Mouse (Mus musculus) common myeloid progenitor, adult 5-6 weeks (primary cell): Measurements from ENCODE around the gene Tmed6. TPM values are rescaled to one million over a fixed set of nuclear protein-coding genes. Genes with fewer than 3 reads are reported as not detected.
"Not testable (repeated sequence)": the region's sequence is repeated elsewhere in the genome, so short reads cannot be mapped to it uniquely, and the experiment has no call there.

Source experiments
- ATAC-seq: replicated peaks from 2 replicates; pipeline ENCODE4 v1.8.0; 2016; ENCODE audit warnings: low read depth, mild to moderate bottlenecking, moderate TSS enrichment, inconsistent platforms; ENCODE audit not compliant: poor library complexity, severe bottlenecking
- total RNA-seq: library from RNA; stranded (forward); fragments of 200-1000, 187-1606 nt; gene quantifications from 2 replicates; pipeline ENCODE4 v1.2.3, GENCODE M21; 2017

Gene Tmed6
- total RNA-seq, 1 experiment from 2014 or later: not detected

DNA sequence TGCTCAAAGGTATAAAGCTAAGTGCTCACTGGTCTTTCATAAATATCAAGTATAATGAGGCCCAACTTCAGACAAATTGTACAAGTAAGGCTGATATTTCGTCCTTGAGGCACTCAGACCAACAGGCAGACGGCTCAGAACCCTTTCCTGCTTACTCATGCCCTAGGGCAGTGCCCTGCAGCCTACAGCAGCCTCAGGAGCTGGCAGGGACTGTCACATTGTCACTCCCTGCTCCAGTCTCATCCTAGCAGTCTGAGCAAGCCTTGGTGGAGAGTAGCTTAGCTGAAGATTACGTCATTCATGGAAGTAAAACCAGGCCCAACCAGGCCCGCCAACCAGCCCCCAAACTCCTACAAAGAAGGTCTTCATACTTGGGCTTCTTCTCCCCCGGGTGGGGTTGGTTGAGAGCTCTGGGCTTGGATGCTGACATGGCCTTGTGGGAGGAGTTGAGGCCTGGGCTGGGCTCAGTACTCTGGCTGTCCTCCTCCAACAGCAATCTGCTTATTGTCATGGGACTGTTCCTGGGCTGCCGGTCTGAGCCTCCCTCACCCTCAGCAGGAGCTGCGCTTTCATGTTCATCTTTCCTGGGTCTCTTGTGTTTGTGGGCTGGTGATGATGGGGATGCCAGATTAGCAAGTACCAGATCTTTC, 10.9 kb upstream of the Tmed6 start:
- no peak for ATAC-seq

DNA sequence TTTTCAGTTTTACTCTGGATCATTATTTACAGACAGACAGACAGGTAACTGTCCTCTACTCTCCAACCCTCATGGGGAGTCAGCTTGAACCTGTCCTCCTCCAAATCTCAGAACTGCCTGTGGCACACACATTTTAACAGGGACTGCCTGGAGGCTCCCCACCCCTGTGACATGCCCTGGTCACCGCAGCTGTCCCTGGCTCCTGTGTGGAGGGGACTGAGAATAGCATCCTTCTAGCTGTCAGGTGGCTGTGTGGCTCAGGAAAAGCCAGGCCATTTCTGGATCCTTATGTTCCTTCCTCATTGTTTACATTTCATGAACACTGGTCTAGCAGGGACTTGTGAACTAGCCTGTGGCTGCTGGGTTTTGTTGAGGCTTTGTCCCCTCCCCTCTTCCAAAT, 8.7 kb upstream of the Tmed6 start:
- no peak for ATAC-seq

DNA sequence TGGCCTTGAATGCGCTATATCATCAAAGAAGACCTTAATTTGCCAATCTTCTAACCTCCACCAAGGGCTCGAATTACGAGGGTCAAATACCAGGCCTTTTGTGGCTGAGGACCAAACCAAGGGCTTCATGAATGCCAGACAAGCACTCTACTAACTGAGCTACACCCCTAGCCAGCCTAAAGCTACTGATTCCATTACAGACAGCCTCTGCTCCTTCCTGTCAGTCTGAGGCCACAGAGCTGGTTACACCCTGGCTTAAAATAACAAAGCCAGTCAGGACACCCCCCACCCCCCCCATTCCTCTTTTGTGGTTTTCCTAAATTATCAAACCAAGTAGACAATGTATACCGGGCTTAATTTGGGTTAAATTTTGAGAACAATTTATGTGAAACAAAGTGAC, 8.3 kb upstream of the Tmed6 start:
- peak; percentile 60 for ATAC-seq

DNA sequence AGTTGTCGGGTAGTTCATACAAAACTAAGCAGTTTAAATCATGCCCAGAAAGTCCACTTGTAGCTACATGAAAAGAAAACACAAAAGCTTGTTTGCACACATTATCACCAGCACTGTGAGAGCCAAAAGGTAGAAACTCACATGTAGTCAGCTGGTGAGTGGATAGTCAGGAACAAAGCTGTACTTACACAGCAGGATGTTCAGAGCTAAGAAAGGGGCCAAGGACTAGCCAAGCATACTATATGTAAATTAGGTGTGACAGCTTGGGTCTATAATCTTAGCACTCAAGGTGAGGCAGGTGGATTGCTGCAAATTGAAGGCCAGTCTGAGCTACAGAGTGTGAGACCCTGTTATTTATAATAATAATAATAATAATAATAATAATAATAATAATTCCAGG, 2.8 kb downstream of the Tmed6 start:
- no peak for ATAC-seq

DNA sequence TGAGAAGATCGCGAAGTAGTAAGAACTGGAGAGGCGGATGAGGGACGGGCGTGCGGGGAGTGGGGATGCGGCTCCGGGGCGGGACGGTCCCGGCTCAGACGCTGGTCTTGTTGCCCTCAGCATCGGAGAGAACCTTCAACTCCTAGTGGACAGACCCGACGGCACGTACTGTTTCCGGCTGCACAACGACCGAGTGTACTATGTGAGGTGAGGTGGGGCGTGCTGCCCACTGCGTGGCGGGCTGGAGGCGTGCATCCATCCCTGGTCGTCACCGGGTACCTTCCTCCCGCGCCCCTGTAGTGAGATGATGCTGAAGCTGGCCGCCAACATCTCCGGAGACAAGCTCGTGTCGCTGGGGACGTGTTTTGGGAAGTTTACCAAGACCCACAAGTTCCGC, 8.5 kb downstream of the Tmed6 start:
- peak; percentile 61 for ATAC-seq

DNA sequence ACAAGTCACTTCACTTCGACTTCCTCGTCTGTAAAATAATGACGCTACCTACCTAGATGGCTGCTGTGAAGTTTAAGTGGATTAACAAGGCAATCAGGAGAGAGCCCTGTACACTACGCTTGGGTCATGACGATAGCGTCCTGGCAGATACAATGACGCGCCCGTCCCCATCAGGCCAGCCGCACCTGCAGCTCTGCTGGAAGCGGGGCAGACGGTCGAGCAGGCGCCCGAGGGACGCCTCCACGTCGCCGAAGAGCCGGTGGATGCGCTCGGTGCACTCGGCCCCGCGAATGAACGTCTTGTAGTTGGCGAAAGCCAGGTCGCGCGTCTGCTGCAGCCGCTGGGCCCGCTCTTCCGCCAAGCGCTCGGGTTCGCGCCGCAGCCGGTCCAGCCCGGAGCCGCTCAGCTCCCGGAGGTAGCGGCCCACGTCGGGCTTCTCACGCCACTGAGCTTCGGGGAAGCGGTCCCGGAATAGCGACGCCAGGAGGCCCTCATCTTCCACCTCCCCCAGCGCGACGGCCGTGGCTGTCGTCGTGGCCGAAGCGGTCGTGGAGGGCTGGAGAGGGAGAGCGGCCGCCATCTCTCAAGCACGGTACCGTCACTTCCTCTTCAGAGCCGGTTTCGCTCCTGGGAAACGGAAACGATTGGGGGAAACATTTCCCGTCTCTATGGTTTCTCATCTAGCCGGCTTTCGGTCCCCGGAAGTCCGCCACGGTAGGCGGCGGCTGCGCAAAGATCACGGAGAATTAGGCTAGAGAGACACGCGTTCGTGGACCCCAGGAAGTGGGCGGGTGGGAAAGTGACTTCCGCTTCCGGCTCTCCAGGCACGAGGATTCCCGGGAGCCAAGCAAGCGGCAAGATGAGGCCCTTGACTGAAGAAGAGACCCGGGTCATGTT, 9.1 kb downstream of the Tmed6 start, which contains the start of the genes Cog8 and Nip7:
Gene Cog8 (minus strand): TSS at position 614 of the 897 bp plus-strand sequence.
Gene Nip7 (plus strand): TSS at position 802 of the 897 bp plus-strand sequence.
- peak; percentile 93 for ATAC-seq

DNA sequence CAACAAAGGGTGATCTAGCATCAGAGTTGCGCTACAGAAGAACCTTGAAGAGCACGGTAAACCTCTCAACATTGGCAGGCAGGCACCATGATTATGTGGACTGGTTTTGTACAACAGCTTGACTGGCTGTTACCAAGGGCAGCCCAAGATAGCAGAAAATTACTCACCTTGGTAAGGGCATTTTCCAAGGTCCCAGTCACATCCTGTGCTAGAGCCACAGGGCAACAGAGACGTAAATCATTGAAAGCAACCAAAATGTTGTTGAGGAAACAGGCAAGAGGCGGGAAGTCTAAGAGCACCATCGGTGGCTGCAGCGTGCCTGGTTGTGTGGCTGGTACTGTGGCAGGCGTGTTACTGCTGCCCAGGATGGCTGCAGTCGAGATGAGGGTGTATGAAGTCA, 13.4 kb downstream of the Tmed6 start:
- ATAC-seq: no peak

DNA sequence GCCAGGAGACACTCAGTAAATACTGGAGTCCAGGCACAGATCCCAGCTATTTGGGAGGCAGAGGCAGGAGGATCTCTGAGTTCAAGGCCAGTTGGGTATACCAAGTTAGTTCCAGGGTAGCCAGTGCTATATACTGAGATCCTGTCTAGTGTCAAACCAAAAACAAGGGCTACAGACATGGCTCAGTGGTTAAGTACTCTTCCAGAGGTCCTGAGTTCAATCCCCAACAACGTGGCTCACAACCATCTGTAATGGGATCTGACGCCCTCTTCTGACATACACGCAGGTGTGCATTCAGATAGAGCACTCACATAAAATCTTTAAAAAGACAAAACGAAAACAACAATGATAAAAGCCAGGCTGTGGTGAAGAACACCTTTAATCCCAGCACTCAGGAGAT, 16.0 kb downstream of the Tmed6 start:
- no peak for ATAC-seq

DNA sequence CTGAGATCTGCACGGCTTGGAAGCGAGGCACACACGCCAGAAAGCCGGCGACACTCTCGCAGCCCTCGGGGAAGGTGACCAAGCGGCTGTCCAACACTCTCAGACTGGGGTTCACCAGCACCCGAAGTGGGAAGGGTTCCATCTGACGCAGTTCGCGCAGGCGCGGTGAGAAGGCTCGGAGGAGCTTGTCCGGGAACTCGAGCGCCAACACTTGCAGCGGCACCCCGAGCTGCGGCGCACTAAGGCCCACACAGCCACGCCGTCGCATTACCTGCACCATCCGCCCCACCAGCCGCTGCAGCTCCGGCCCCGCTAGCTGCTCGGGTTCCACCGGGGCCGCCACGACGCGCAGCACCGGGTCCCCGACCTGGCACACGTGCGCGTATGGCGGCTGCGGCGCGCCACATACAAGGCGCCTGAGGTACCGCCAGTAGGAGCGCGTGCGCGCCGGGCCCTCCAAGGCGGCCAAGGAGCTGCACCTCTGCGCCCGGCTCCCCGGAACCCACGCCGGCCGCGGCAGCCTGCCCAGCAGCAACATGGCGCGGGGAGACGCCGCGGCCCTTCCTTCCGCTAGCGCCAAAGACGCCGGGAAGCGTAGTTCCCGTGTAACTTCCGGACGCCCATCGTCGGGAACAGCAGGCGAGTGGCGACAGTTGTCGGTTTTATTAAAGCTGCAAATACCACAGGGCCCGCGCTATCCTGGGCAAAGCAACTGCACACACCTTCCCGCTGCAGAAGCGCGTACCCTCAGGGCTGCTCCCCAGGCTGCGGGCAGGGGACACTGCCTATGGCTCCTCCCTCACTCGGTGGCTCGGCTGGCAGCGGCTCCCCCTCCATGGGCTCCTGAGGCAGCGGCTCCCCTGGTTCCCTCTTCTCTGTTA, 17.1 kb downstream of the Tmed6 start, which contains the start of gene Pdf:
Gene Pdf (minus strand): TSS at position 554 of the 881 bp plus-strand sequence.
- ATAC-seq: peak; percentile 85

DNA sequence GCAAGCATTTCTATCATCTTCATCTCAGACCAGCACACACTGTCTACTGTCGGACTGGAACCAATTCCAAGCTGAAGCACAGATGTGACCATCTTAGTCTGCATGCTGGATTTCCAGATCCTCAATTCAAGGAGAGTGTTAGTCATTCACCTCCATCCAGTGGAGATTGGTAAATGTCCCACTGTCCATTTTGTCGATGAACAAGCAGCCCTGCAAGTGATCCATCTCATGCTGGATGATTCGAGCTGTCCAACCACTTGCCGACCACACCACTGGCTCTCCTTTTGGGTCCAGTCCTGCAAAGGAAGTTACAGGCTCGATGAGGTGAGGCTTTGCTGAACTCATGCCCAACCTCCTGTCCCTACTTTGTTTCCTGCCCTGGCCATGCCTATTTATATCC, 18.5 kb downstream of the Tmed6 start:
- ATAC-seq: no peak

DNA sequence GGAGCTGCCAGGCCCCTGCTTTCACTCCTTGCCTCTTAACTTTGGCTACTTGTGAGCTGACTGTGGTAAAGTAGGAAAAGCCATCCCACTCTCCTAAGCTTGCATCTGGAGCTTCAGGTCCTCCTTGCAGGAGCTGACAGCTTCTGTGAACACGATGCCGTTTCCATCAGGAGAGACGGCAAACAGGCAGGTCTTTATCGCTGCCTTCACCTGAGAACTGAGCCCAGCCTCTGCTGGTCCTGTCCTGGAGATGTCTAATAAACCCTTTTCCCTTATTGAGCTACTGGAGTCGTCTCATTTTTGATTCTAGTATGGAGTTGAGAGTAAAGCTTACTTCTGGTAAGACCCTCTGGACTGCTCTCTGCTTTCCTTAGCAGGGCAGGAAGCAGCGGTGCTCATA, 20.0 kb downstream of the Tmed6 start:
- ATAC-seq: no peak

DNA sequence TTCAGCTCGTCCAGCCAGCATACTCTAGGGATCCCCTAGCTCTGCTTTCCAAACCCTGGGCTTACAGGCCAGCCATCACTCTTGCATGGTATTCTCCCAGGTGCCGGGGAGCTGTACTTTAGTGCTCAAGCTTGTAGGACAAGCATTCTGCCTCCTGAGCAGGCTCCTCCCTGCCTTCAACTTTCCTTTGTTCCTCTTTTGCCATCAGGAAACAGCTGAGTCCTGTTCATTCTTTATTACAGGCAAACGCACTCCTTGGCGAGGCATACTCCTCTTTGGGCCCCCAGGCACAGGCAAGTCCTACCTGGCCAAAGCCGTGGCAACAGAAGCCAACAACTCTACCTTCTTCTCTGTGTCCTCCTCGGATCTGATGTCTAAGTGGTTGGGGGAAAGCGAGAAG, 24.8 kb downstream of the Tmed6 start:
- ATAC-seq: peak; percentile 62

DNA sequence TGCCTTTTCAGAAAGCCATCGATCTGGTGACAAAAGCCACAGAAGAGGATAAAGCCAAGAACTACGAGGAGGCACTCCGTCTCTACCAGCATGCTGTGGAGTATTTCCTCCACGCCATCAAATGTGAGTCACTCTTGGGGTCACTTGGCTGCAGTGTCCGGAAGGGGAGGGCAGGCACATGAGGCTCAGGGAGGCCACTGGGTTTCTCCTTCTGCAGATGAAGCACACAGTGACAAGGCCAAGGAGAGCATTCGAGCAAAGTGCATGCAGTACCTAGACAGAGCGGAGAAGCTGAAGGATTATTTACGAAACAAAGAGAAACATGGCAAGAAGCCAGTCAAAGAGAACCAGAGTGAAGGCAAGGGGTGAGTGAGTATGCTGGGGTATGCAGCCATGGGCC, 28.8 kb downstream of the Tmed6 start:
- no peak for ATAC-seq

DNA sequence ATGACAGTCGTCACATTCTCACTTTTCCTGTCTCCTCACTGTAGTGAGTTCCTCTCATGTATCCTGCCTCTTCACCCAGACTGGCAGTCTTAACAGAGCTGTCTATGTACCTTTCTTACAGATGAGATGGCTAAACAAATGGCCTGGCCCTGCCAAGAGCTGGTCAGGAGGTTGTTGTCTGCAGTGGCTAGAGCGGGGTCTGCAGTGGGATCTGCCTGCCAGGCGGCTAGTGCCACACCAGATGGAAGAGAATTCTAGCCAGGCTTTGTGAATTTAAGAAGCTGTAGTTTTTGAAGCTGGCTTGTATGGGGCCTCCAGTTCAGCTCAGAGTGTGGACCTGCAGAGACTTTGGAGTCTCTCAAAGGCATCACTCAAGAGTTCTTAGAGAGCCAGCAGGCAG, 29.8 kb downstream of the Tmed6 start:
- ATAC-seq: no peak

DNA sequence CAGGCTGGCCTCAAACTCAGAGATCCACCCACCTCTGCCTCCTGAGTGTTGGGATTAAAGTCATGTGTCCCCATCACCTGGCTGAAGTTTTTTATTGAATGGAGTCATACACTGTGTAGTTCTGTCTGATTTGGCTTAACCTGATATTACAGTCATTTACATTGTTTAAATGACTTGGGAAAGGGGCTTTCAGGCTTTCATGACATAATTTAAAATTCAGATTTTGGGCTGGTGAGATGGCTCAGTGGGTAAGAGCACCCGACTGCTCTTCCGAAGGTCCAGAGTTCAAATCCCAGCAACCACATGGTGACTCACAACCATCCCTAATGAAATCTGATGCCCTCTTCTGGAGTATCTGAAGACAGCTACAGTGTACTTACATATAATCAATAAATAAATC, 31.8 kb downstream of the Tmed6 start:
- ATAC-seq: not testable (repeated sequence)

DNA sequence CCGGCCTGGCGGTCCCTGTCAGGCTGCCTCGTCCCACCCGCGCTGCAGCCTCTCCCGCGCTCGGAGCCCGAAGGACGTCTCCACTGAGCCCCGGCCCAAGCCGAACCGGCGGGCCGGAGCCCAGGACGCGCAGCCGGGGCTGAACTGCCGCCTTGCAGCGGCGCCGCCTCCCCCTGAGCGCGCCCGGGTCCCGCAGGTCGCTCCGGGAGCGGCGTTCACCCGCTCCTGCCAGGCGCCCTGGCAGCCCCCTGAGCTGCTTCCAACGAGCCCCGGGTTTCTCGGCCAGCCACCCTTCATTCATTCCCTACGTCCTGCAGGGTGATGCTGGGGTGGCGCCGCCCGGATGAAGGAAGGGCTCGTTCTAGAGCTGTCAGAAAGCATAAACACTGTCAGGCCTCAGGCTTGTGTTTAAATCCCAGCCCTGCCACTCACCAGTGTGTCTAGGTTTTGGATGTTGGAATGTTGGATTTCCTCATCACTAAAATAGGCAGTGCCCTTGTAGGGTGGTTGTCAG, 33.8 kb downstream of the Tmed6 start:
- no peak for ATAC-seq

DNA sequence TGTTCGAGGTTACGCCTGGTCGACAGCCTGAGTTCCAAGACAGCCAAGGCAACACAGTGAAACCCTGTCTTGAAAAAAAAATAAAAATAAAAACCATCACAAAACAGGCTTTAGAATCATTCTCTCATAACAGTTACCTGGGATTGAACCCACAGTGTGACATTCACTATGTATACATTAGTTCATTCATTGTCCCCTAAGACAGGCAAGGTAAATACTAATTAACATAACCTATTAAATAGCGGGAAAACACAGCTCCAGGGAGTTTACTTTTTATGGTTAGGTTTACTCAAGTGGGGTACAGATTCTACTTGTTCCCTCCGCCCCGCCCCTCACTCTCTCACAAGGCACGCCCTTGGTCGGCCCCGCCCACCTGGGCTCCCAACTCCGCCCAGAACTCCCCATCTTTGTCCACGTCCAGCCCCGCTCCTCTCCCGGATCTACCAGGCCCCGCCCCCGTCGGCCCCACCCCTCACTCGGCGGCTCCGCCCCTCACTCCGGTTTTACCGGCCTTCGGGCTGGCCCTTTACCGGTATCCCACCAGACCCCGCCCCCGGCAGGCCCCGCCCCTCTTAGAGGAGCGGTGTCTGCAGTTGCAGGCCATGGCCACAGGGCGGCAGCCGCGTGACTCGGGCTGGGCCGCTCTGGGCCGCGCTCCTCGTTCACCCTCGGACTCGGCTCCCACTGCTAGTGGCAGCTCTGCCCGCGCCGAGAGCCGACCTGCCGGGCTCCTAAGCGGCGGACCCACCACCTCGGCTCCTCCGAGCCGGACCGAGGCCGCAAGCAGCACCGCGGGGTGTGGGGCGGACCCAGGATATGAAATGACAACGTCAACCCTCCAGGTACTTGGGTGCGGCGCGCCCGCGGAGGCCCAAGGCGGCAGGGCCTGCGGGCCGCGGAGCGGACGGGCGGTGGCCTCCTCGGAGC, 34.5 kb downstream of the Tmed6 start, which contains the start of gene Vps4a:
Gene Vps4a (plus strand): TSS at position 573 of the 927 bp plus-strand sequence.
- peak; percentile 86 for ATAC-seq

DNA sequence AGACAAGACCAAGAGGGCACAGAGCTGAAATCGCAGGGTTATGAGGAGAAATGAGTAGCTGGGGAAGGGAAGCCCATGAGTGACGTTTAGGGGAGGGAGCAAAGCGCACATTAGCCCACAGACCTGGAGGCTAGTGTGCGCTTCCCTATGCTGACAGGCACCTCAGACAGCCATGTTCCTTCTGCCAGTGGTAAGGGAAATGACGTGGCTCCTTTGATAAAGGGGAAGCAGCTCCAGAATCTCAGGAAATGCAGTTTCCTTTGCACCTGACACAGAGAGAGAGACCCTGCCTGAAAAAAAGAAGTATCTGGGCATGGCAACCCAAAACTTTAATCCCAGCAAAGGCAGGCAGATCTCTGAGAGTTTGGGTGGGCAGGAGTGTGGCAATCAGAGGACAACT, 35.4 kb downstream of the Tmed6 start:
- peak; percentile 62 for ATAC-seq

DNA sequence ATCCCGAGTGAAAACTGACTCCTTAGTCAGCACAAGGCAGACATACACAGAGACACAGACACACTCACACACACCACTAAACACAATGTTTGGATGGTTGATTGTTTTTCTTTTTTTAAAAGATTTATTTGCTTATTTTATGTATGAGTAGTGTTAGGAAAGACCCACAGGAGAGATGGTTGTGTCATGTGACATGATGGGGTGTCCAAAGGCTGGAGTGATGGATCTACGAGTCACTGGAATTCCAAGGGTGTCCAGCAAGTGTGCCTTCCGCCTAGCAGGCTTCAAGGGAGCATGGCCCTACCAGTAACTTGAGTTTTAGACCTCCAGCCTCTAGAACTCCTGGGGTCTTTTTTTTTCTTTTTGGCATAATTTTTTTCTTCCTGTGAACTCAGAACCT, 36.1 kb downstream of the Tmed6 start:
- ATAC-seq: no peak
